Mouse (Mus musculus): Measurements from ENCODE around the gene Ube3b.
A peak's percentile ranks its signal among the peaks of the same experiment; 100 is the strongest.

Ube3b gene

GRCm38 (mm10) chr5:114449011-114449410, 68.6 kb downstream of the Ube3b start:
- H3K36me3 ChIP-seq (ENCODE audit: insufficient read depth, low read length), result peaks cover 82% of the 10 kb centered on the region
- no peak overlapping the region for H3K4me3 ChIP-seq (replicated peaks; ENCODE audit: low read length)
- TF ChIP-seq NANOG (IDR thresholded peaks at IDR 0.05; ENCODE audit: borderline replicate concordance, low read length) (no peak), CTCF (conservative IDR thresholded peaks at IDR 0.05; ENCODE audit: low read length) (no peak), POU5F1 (IDR thresholded peaks at IDR 0.05; ENCODE audit: borderline replicate concordance, low read length) (no peak)
- peaks cover 25% of the 10 kb centered on the region for H3K4me1 ChIP-seq (replicated peaks; ENCODE audit: low read depth, low read length)
- no peaks in the 10 kb centered on the region for H3K27me3 ChIP-seq (ENCODE audit: insufficient read depth, low read length)
- no peaks in the 10 kb centered on the region for H3K9me3 ChIP-seq (ENCODE audit: low read length)

DNA sequence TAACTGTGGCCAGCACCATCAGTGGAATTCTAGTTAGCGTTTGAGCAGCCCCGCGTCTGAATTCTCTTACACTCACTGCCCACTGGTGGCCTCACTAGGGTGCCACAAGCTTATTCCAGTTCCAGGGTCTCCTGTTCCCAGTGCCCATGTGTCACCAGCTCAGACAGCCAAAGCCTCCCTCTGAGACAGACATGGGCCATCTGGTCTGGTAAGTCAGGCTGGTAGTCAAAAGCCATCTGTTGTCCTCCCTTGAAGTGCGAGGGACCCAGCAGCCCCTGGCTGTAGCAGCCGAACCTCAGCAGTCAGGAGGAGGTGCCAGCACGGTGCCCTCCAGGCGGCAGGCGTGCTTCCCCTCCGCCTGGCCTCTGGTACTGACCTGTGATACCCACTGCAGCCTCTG, 75.9 kb downstream of the Ube3b start:
- TF ChIP-seq NANOG (IDR thresholded peaks at IDR 0.05; ENCODE audit: borderline replicate concordance, low read length) (no peak), CTCF (conservative IDR thresholded peaks at IDR 0.05; ENCODE audit: low read length) (no peak), POU5F1 (IDR thresholded peaks at IDR 0.05; ENCODE audit: borderline replicate concordance, low read length) (no peak)
- peaks cover 72% of the 10 kb centered on the region for H3K36me3 ChIP-seq (ENCODE audit: insufficient read depth, low read length)
- H3K4me3 ChIP-seq (replicated peaks; ENCODE audit: low read length), result no peak overlapping the region
- H3K27me3 ChIP-seq (ENCODE audit: insufficient read depth, low read length), result no peaks in the 10 kb centered on the region
- H3K4me1 ChIP-seq (replicated peaks; ENCODE audit: low read depth, low read length), result peaks cover 49% of the 10 kb centered on the region
- no peaks in the 10 kb centered on the region for H3K9me3 ChIP-seq (ENCODE audit: low read length)

DNA sequence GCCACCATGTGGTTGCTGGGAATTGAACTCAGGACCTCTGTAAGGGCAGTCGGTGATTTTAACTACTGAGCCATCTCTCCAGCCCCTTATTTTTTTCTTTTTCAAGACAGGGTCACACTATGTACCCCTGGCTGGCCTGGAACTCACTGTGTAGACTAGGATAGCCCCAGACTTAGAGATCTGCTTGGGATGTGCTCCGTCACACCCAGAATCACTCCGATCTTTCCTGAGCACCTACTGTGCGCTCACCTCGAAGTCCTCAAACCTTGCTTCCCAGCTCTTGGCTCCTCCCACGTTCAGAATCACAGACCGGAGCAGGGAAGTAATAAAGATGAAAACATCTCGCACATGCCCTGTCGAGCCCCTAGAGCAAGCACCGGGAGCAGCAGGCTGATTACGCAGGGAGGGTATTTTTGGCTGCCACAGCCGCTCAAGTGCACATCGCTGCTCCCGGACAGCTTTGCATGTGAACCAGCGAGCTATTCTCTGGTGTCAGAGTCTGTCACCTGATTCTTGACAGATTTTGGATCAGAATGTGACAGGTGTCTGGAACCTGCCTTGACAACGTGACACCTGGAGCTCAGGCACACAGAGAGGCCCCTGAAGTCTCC, 76.7 kb downstream of the Ube3b start:
- Histone ChIP-seq H3K4me3 (replicated peaks; ENCODE audit: low read length) (no peak overlapping the region), H3K36me3 (ENCODE audit: insufficient read depth, low read length) (peaks cover 64% of the 10 kb centered on the region), H3K4me1 (replicated peaks; ENCODE audit: low read depth, low read length) (peaks cover 53% of the 10 kb centered on the region), H3K9me3 (ENCODE audit: low read length) (no peaks in the 10 kb centered on the region), H3K27me3 (ENCODE audit: insufficient read depth, low read length) (no peaks in the 10 kb centered on the region)
- TF ChIP-seq NANOG (IDR thresholded peaks at IDR 0.05; ENCODE audit: borderline replicate concordance, low read length) (no peak), CTCF (conservative IDR thresholded peaks at IDR 0.05; ENCODE audit: low read length) (no peak), POU5F1 (IDR thresholded peaks at IDR 0.05; ENCODE audit: borderline replicate concordance, low read length) (no peak)

DNA sequence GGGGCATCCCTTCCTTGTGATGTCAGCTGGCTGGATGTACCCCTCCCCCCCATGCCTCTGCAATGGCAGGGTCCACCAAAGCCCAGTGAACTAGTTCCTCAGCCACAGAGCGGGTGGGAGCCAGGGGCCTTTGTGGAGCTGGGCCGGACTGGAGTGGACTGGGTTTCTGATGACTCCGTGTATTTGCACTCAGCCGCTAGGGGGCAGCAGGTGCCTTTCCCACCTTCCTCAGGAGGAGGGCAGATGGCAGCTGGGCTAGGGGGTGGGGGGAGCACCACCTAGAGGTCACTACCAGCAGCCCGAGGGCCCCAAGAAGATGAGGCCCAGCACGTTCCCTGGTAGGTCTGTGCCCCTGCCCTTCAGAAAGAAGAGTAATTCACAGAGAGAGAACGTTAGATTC, 80.8 kb downstream of the Ube3b start:
- Histone ChIP-seq H3K36me3 (ENCODE audit: insufficient read depth, low read length) (peaks cover 27% of the 10 kb centered on the region), H3K4me3 (replicated peaks; ENCODE audit: low read length) (no peak overlapping the region), H3K9me3 (ENCODE audit: low read length) (no peaks in the 10 kb centered on the region), H3K27me3 (ENCODE audit: insufficient read depth, low read length) (no peaks in the 10 kb centered on the region), H3K4me1 (replicated peaks; ENCODE audit: low read depth, low read length) (peaks cover 85% of the 10 kb centered on the region)
- TF ChIP-seq NANOG (IDR thresholded peaks at IDR 0.05; ENCODE audit: borderline replicate concordance, low read length), result no peak
- peak; percentile 74 for TF ChIP-seq CTCF (conservative IDR thresholded peaks at IDR 0.05; ENCODE audit: low read length)

DNA sequence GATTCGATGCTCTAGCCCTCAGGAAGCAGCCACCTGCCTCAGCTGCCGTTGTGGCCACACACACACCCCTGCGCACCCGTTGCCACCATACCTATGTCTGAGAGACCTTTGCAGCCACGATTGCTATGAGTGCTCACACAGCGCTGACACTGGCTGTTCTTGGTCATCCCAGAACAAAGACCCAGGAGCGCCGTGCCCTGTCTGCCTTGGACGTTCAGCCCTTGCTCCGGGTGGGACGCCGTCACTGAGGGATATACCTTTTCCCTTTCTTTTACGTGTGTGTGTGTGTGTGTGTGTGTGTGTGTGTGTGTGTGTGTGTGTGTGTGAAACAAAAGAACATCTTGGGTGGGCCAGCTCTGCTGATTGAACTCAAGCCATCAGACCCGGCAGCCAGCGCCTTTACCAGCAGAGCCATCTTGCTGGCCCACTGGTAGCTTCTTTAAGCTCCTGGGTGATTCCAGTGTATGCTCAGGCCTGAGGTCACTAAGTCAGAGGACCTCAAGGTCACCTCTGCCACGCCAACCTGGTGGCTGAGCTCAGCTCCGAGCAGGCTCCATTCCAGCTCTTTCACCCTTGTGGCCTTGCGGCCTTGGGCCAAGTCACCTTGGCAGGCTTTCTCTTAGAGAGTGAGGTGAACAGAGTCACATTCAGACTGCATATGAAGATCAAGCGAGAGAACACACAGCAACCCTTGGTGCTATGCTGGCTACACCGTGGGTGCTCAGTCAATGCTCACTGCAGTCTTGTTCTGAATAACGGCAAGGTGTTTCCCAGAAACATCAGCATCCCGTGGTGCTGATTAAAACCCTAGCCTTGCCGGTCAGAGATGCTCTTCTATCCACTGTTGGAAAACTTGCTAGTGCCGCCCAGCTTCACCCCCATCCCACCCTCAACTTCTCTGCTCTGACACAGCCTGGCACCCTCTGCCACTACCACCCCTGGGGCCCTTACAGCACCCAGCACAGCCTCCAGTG, 81.9 kb downstream of the Ube3b start:
- Histone ChIP-seq H3K4me1 (replicated peaks; ENCODE audit: low read depth, low read length) (peaks cover 84% of the 10 kb centered on the region), H3K36me3 (ENCODE audit: insufficient read depth, low read length) (peaks cover 20% of the 10 kb centered on the region; the same call in 1 of the 2 replicates), H3K27me3 (ENCODE audit: insufficient read depth, low read length) (no peaks in the 10 kb centered on the region), H3K9me3 (ENCODE audit: low read length) (no peaks in the 10 kb centered on the region), H3K4me3 (replicated peaks; ENCODE audit: low read length) (0 out of 2 replicates have a peak overlapping the region, but pooled peaks have one; percentile 13)
- TF ChIP-seq NANOG (IDR thresholded peaks at IDR 0.05; ENCODE audit: borderline replicate concordance, low read length) (peak; percentile 92), CTCF (conservative IDR thresholded peaks at IDR 0.05; ENCODE audit: low read length) (no peak)

- H3K4me3 ChIP-seq (replicated peaks; ENCODE audit: low read length), result no peak overlapping the region
- peaks cover 81% of the 10 kb centered on the region for H3K4me1 ChIP-seq (replicated peaks; ENCODE audit: low read depth, low read length)
- no peaks in the 10 kb centered on the region for H3K27me3 ChIP-seq (ENCODE audit: insufficient read depth, low read length)
- H3K36me3 ChIP-seq (ENCODE audit: insufficient read depth, low read length), result peaks cover 9% of the 10 kb centered on the region; the same call in 1 of the 2 replicates
- H3K9me3 ChIP-seq (ENCODE audit: low read length), result no peaks in the 10 kb centered on the region
- TF ChIP-seq CTCF (conservative IDR thresholded peaks at IDR 0.05; ENCODE audit: low read length) (no peak), NANOG (IDR thresholded peaks at IDR 0.05; ENCODE audit: borderline replicate concordance, low read length) (no peak), POU5F1 (IDR thresholded peaks at IDR 0.05; ENCODE audit: borderline replicate concordance, low read length) (no peak)
Measured at GRCm38 (mm10) chr5:114464561-114464960, 84.2 kb downstream of the Ube3b start.

- Histone ChIP-seq H3K4me3 (replicated peaks; ENCODE audit: low read length) (peak overlapping the region; percentile 55; the same call in 1 of the 2 replicates), H3K9me3 (ENCODE audit: low read length) (no peaks in the 10 kb centered on the region), H3K4me1 (replicated peaks; ENCODE audit: low read depth, low read length) (peaks cover 78% of the 10 kb centered on the region), H3K36me3 (ENCODE audit: insufficient read depth, low read length) (no peaks in the 10 kb centered on the region), H3K27me3 (ENCODE audit: insufficient read depth, low read length) (no peaks in the 10 kb centered on the region)
- TF ChIP-seq POU5F1 (IDR thresholded peaks at IDR 0.05; ENCODE audit: borderline replicate concordance, low read length), result no peak
- no peak for TF ChIP-seq NANOG (IDR thresholded peaks at IDR 0.05; ENCODE audit: borderline replicate concordance, low read length)
- no peak for TF ChIP-seq CTCF (conservative IDR thresholded peaks at IDR 0.05; ENCODE audit: low read length)
Measured at GRCm38 (mm10) chr5:114465641-114466040, 85.2 kb downstream of the Ube3b start.

- H3K4me1 ChIP-seq (replicated peaks; ENCODE audit: low read depth, low read length), result peaks cover 65% of the 10 kb centered on the region
- H3K4me3 ChIP-seq (replicated peaks; ENCODE audit: low read length), result 0 out of 2 replicates have a peak overlapping the region, but pooled peaks have one; percentile 35
- H3K27me3 ChIP-seq (ENCODE audit: insufficient read depth, low read length), result no peaks in the 10 kb centered on the region
- no peak for TF ChIP-seq CTCF (conservative IDR thresholded peaks at IDR 0.05; ENCODE audit: low read length)
- TF ChIP-seq POU5F1 (IDR thresholded peaks at IDR 0.05; ENCODE audit: borderline replicate concordance, low read length), result no peak
- TF ChIP-seq NANOG (IDR thresholded peaks at IDR 0.05; ENCODE audit: borderline replicate concordance, low read length), result no peak
- H3K36me3 ChIP-seq (ENCODE audit: insufficient read depth, low read length), result no peaks in the 10 kb centered on the region
- no peaks in the 10 kb centered on the region for H3K9me3 ChIP-seq (ENCODE audit: low read length)
Measured at GRCm38 (mm10) chr5:114467019-114467418, 86.6 kb downstream of the Ube3b start.
